Mouse (Mus musculus) E14TG2a.4 (cell line): ENCODE data around the gene Atf6b.

Source experiments
- H3K27me3 ChIP-seq: 2 replicates; pipeline ENCODE4 v1.6.1; 2014; ENCODE audit warnings: low read length, control low read depth; ENCODE audit not compliant: insufficient read depth
- H3K36me3 ChIP-seq: 2 replicates; pipeline ENCODE4 v1.6.1; 2014; ENCODE audit warnings: low read length, control low read depth; ENCODE audit not compliant: insufficient read depth
- H3K4me1 ChIP-seq: replicated peaks from 2 replicates; pipeline ENCODE4 v1.6.1; 2014; ENCODE audit warnings: low read depth, low read length, control low read depth
- H3K4me3 ChIP-seq: replicated peaks from 2 replicates; pipeline ENCODE4 v1.5.1; 2014; ENCODE audit warnings: mild to moderate bottlenecking, low read length
- H3K9me3 ChIP-seq: 2 replicates; pipeline ENCODE4 v1.6.1; 2014; ENCODE audit warnings: low read length, control low read depth
- CTCF ChIP-seq: conservative IDR thresholded peaks from 2 replicates; pipeline ENCODE4 v1.5.1; 2014; ENCODE audit warnings: low read length
- NANOG ChIP-seq: IDR thresholded peaks from 2 replicates; pipeline ENCODE4 v1.6.1; 2014; ENCODE audit warnings: borderline replicate concordance, low read length, mixed read lengths
- POU5F1 ChIP-seq: IDR thresholded peaks from 2 replicates; pipeline ENCODE4 v1.6.1; 2014; ENCODE audit warnings: low read length, borderline replicate concordance

Atf6b gene

GRCm38 (mm10) chr17:34640778-34641601 is 6.0 kb upstream of the Atf6b start:
- no peak for TF ChIP-seq CTCF
- no peak for TF ChIP-seq NANOG
- H3K9me3 ChIP-seq, result no peaks in the 10 kb centered on the region
- H3K36me3 ChIP-seq, result peaks cover 4% of the 10 kb centered on the region; the same call in 1 of the 2 replicates
- peaks cover 29% of the 10 kb centered on the region for H3K4me1 ChIP-seq
- peaks cover 6% of the 10 kb centered on the region; the same call in 1 of the 2 replicates for H3K27me3 ChIP-seq
- 0 out of 2 replicates have a peak overlapping the region, but pooled peaks have one; percentile 4 for H3K4me3 ChIP-seq

- Histone ChIP-seq H3K9me3 (no peaks in the 10 kb centered on the region), H3K27me3 (peaks cover 6% of the 10 kb centered on the region; the same call in 1 of the 2 replicates)
- TF ChIP-seq POU5F1 (no peak), CTCF (no peak), NANOG (no peak)
Measured at GRCm38 (mm10) chr17:34641945-34642344, 5.0 kb upstream of the Atf6b start.

GRCm38 (mm10) chr17:34643379-34643778 is 3.6 kb upstream of the Atf6b start:
- H3K27me3 ChIP-seq, result no peaks in the 10 kb centered on the region
- no peak overlapping the region for H3K4me3 ChIP-seq
- H3K9me3 ChIP-seq, result no peaks in the 10 kb centered on the region
- TF ChIP-seq POU5F1 (no peak), CTCF (no peak), NANOG (no peak)
- H3K36me3 ChIP-seq, result peaks cover 8% of the 10 kb centered on the region
- H3K4me1 ChIP-seq, result peaks cover 46% of the 10 kb centered on the region

More at GRCm38 (mm10) chr17:34641945-34642344, 5.0 kb upstream of the Atf6b start:
- H3K36me3 ChIP-seq, result peaks cover 4% of the 10 kb centered on the region; the same call in 1 of the 2 replicates
- peaks cover 37% of the 10 kb centered on the region for H3K4me1 ChIP-seq
- no peak overlapping the region for H3K4me3 ChIP-seq

- no peak for TF ChIP-seq NANOG
- Histone ChIP-seq H3K27me3 (no peaks in the 10 kb centered on the region), H3K9me3 (no peaks in the 10 kb centered on the region), H3K4me3 (no peak overlapping the region), H3K4me1 (peaks cover 51% of the 10 kb centered on the region), H3K36me3 (peaks cover 14% of the 10 kb centered on the region)
Measured at GRCm38 (mm10) chr17:34643944-34644343, 3.0 kb upstream of the Atf6b start.

GRCm38 (mm10) chr17:34644608-34645007 is 2.3 kb upstream of the Atf6b start, which contains the start of gene Fkbpl:
TSS of gene Fkbpl (plus strand) at chr17:34644764.
- peaks cover 21% of the 10 kb centered on the region for H3K36me3 ChIP-seq
- TF ChIP-seq POU5F1, result no peak
- TF ChIP-seq CTCF, result no peak
- TF ChIP-seq NANOG, result no peak
- no peaks in the 10 kb centered on the region for H3K9me3 ChIP-seq
- H3K4me1 ChIP-seq, result peaks cover 54% of the 10 kb centered on the region
- peak within 1 kb of the TSS; percentile 100 for H3K4me3 ChIP-seq
- H3K27me3 ChIP-seq, result no peaks in the 10 kb centered on the region

GRCm38 (mm10) chr17:34645256-34645829 is 1.6 kb upstream of the Atf6b start:
- Histone ChIP-seq H3K36me3 (peaks cover 28% of the 10 kb centered on the region), H3K4me1 (peaks cover 55% of the 10 kb centered on the region), H3K4me3 (peak overlapping the region; percentile 100), H3K27me3 (no peaks in the 10 kb centered on the region), H3K9me3 (no peaks in the 10 kb centered on the region)
- TF ChIP-seq CTCF, result no peak
- no peak for TF ChIP-seq NANOG
- TF ChIP-seq POU5F1, result no peak

- Histone ChIP-seq H3K4me3 (peak overlapping the region; percentile 100), H3K4me1 (peaks cover 59% of the 10 kb centered on the region), H3K9me3 (no peaks in the 10 kb centered on the region), H3K27me3 (no peaks in the 10 kb centered on the region), H3K36me3 (peaks cover 34% of the 10 kb centered on the region)
- TF ChIP-seq POU5F1 (no peak), CTCF (no peak), NANOG (no peak)
Measured at GRCm38 (mm10) chr17:34645831-34646511, 975 bp upstream of the Atf6b start.

GRCm38 (mm10) chr17:34648141-34648890 is 1.4 kb downstream of the Atf6b start:
- Histone ChIP-seq H3K27me3 (no peaks in the 10 kb centered on the region), H3K36me3 (peaks cover 58% of the 10 kb centered on the region), H3K4me3 (peak overlapping the region; percentile 100), H3K9me3 (no peaks in the 10 kb centered on the region), H3K4me1 (peaks cover 67% of the 10 kb centered on the region)
- TF ChIP-seq CTCF (no peak), POU5F1 (no peak)
